Mouse (Mus musculus): ENCODE measurements around the gene Pcnp.

Pcnp gene

DNA sequence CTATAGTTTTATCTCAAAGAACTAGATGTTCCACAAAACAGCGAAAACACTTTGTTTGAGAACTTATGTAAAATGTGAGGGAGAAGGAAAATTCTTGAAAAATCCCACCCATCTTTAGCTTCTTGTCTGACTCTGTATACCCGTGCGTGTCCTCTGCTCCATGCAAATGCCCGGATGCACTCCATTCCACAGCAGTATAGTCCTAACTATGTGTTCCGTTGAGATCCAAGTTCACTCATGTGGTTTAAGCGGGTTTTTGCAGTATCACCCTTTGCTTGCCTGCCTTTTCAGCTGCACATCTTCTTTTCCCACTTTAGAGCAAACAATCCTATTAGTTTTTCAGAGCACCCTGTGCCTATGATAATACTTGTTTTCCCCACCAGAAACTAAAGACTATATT lies 7.0 kb upstream of the Pcnp start:
- no peak for DNase-seq (ENCODE audit: low spot score in 2 of 2)

DNA sequence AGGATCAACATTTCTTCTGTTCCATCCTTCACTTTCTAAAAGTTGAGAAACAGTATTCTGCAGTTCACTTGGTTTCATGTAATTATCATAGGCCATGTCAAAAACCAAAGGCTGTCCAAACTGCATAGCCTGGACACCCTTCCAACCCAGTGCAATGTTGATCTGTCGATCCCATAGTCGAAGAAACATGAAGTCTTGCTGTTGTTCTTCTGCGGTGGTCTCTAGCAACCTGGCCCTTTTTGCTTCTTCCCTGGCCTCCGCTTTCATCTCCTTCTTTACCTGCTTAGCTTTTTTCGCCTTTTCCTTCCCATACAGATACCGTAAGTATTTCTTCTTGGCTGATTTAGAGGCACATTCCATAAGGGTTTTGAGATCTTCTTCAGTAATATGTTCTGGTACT lies 5.0 kb upstream of the Pcnp start:
- DNase-seq (ENCODE audit: low spot score in 2 of 2), result no peak

DNA sequence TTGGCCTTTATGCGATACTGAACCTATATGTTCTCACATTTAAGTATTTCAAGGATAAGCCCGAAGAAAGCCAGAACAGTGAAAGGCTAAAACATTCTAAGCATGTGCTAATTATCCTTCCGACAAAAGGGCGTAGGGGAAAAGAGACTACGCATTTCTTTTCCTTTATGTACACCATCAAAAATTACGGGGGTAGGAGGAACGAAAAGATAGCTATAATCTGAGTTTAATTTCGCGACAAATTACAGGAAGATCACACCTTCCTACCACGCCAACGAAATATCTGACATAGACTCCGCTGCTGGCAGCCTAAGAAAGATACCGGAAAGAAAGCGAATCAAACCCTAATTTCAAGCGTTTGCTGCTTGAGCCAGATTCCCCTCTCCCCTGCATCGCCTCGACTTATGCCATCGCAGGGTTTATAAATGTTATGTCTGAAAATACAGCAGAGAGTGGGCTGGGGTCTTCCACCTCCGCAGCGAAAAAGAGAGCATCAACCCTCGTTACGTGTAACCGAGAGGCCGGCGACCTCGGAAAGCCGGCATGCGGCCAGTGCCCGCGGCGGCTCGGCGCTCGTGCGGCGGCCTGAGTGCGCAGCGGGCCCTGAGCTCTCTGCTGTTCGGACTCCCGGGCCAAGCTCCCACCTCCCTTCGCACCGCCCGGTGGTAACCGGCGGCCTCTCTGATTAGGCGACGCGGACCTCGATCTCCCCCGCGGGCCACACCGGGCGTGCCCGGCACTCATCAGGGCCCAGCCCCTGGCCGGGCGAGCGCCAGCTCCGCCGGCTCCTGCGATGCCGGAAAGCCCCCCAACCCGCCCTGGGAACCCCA lies 602 bp downstream of the Pcnp start:
- DNase-seq (ENCODE audit: low spot score in 2 of 2), result peak in 1 of 2 experiments; percentile 62

DNA sequence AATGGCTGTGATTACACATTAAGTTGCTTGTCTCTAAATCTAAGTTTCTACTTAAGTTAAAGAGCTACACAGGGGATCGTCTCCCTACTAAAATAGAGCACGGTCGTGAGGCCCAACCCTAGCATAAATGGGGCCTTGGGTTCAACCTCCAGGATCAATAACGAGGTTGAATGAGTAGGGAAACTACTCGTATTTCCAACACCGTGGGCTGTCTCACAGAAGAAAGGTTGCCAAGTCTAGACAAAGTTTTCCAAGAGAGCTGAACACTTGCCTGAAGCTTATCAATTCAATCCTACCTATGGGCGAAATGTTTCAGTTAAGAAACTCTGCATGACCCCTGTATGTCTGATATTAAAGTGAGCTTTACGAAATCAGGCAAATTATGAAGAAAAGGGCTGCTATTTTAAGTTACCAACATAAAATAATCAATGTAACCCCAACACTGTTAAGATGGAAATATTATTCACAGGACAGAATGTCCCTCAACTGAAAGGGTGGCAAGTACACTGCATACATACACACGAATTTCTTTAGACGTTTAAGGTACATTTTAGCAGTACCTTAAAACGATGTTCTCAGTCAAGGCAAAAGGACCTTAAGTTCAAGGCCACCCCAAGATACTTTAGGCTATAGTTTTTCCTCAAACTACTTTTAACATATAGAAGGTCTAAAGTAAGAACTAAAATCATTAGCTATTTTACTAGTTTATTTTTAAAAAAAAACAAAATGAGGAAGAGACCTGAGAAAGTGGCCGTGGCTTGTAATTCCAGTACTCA lies 1.5 kb downstream of the Pcnp start:
- no peak for DNase-seq (ENCODE audit: low spot score in 2 of 2)

DNA sequence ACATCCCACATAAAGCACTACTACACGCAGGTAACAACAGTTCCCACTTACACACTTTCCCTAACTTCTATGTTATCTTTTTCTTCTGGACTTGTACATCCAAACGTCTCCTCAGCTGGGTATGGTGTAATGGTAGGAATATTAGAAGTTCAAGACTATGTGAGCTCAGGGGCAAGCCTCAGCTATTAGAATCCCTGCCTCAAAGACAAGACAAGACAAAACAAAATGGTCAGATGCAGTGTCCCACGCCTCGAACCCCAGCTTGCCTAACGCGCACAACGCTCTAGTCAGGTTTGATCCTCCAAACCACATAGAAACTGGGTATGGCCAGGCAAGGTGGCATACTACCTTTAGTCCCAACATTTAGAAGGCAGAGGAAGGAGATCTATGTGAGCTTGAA lies 9.9 kb downstream of the Pcnp start:
- no peak for DNase-seq (ENCODE audit: low spot score in 2 of 2)

DNA sequence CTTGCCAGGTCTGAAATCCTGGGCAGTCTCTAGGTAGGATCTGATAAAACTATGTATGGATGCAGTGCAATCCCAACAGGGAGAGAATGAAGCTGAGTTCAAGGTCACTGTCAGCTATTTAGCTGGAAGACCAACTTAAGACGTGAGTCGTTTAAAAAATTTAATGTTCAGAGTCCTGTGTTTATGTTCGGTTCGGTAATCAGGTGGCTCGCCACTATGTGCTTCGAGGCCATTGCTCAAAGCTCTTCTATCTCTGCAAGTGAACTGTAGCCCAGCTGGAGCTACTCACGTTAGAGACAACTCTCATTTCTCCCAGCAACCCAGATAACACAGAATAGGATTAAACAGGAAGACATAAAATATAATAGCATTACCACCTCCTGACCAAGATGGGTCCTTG lies 15.5 kb downstream of the Pcnp start:
- no peak for DNase-seq (ENCODE audit: low spot score in 2 of 2)

DNA sequence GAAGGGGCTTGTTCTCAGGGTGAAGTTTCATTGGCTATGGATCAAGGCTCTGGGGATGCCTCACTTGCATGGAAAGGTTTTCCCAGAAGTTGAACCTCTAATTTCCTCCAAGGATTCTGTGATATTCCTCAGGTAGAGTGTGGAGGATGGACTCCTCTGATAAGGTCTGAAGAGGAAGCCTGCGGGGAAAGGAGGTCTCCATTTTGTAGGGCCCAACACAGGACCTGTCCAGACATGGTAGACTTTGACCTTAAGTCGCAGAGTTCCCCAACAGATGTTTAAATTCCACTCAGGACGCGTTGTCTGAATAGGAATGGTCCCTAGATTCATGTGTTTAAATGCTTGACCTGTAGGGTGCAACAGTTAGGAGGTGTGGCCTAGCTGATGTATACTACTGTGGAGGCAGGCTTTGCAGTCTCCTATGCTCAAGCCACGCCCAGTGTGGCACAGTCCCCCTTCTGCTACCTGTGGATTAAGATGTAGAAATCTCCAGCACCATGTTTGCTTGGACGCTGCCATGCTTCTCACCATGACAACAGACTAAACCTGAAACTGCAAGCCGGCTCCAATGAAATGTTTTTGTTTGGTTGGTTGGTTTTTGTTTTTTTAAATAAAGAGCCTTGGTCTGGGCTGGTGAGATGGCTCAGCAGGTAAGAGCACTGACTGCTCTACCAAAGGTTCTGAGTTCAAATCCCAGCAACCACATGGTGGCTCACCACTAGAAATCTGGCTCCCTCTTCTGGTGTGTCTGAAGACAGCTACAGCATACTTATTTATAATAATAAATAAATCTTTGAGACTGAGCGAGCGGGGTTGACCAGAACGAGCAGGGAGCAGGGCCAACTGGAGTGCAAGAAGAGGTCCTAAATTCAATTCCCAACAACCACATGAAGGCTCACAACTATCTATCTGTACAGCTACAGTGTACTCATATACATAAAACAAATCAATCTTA lies 16.5 kb downstream of the Pcnp start:
- DNase-seq (ENCODE audit: low spot score in 2 of 2), result no peak

DNA sequence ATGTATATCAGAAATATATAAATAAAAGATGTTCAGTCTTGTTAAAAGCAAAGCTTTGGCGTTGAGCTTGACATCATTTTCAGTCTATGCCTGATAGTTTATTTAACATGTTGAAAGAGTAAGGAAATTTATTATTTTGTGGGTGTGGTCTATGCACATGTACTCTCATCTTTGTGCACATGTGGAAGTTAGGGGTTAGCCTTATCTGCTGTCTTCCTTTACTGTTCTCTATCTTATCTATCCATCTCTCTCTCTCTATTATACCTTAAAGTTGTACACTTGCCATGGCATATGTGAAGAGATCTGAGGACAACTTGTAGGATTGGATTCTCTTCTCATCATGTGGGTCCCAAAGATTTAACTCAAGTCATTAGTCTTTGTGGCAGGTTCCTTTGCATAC lies 20.7 kb downstream of the Pcnp start:
- DNase-seq (ENCODE audit: low spot score in 2 of 2), result no peak

DNA sequence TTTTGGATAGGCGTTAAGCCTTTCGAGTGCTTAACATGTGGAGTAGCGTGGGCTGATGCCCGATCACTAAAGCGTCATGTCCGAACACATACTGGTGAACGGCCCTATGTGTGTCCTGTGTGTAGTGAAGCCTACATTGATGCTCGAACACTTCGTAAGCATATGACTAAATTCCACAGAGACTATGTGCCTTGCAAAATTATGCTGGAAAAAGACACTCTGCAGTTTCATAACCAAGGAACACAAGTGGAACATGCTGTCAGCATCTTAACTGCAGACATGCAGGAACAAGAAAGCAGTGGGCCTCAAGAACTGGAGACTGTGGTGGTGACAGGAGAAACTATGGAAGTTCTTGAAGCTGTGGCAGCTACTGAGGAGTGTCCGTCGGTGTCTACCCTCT lies 22.7 kb downstream of the Pcnp start:
- no peak for DNase-seq (ENCODE audit: low spot score in 2 of 2)

DNA sequence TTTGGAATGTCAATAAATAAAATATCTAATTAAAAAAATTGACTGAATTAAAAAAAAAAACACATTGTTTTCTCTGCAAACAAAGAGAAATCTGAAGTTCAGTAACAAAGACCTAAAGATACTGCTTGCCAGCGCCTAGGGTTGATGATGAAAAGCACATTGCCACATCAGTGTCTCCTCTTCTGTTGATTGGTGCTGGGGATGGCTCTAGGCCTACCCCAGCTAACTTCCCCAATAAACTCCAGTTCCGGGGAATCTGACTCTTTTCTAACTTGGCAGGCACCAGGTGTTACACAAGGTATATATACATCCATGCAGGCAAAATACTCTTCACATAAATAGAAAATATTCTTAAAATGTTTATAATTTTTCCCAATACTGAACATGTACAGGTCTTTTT lies 35.3 kb downstream of the Pcnp start:
- DNase-seq (ENCODE audit: low spot score in 2 of 2), result no peak

DNA sequence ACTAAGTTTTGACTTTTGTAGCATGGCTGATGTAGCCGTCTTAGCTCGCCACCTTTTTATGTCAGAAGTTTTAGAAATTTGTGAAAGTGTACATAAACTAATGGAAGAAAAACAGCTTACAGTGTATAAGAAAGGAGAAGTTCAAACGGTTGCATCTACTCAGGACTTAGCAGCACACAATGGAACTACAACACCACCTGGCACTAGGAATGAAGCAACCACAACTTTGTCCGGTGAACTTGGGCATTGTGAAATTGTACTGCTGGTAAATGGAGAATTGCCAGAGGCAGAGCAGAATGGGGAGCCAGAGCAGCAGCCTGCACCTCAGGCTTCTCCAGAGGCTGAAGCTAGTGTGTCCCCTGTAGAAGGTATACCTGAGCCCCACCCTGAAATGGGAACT lies 39.2 kb downstream of the Pcnp start:
- DNase-seq (ENCODE audit: low spot score in 2 of 2), result no peak

DNA sequence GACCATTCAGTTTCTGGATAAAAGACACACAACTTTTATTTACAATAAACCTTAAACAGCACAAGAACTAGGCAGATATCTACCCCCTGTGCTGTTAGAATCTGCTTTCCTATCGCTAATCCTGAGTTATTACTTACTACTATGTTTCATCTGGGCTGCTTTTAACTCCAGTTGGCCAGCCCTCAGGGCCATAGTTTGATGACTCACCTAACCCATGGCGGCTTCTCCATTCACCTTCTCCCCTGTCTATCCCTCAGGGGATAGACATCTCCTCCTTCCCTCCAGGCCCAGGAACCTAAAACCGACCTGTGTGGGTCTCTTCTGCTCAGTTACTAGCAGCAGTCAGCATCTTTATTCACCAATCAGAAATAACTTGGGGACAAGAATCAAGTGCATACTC lies 43.5 kb downstream of the Pcnp start:
- no peak for DNase-seq (ENCODE audit: low spot score in 2 of 2)

DNA sequence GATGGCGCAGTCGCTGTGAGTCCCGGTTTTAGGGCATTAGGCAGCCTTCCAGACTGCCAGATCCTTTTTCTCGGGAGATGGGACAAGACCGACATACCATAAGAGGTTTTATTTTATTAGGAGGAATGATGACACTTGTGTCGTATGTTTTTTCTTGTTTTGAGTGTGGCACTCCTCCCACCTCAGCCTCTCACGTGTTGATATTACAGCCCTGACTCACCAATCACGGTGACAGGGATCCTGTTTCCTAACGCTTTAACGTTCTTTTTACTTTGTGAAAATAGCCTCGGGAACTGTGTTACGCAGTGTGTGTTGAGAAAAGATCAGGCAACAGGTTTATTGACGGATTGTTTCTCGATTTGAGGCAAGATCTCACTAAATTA lies 54.6 kb downstream of the Pcnp start:
- DNase-seq (ENCODE audit: low spot score in 2 of 2), result no peak

DNA sequence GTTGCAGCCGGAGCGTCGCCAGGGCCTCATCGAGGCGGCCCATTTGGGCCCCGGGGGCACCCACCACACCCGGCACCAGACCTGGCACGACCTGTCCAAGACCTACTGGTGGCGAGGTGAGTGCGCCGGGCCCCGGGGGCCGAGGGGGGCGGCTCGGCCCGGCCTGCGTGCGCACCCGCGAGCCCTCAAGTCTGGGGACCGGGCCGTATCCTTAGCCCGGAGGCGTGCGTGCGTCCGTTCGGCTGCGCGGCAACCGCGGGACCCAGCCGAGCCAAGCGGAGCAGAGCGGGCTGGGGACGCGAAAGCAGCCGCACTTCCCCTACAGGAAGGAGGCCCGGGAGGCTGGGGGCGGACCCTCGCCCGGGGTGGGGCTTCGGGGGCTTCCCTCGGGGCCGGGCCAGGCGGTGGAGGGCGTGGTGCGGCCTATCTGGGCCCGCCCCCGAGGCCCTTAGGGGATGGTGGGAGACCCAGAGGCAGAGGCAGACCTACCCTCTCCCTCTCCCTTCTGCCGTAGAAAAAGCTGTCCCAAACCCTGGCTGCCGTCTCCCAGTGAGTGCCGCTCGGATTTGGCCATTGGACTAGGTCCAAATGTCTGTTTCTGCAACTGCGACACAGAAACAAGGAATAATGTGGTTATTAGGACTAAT lies 55.2 kb downstream of the Pcnp start:
- DNase-seq (ENCODE audit: low spot score in 2 of 2), result peak; percentile 92 to 94

DNA sequence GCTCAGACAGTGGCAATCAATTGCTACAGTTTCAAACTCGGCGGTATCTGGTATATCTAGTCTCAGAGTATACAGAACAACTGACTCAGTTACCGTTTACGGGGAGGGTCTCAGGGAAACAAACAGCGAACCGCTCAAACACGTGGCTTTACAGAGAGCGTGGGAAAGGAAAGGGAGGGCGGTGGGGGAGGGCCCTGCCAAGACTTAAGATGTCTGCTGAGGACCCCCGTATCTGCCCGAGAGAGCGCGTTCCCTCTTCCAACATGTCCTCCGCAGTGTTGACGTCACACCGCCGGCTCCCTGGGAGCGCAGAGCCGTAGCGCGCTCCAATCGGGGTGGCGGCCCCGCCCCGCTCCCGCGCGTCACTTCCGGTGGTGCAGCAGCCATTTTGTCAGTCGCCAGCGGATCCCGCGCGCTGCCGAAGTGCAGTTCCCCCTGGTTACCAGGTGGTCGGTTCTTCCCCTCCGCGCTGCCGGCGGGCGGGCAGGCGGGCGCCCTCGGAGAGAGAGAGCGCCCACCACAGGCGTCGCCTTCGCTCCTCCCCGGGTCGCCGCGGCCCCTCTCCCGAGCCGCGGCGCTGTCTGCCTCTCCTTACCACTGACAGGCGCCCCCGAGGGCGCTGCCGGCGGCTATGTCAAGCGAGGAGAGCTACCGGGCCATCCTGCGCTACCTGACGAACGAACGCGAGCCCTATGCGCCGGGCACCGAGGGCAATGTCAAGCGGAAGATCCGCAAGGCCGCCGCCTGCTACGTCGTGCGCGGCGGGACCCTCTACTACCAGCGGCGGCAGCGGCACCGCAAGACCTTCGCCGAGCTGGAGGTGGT lies 55.9 kb downstream of the Pcnp start, which contains the start of gene Zbtb11:
Zbtb11 (plus strand) TSS at position 453 of the 825 bp plus-strand sequence.
- peak; percentile 99 for DNase-seq (ENCODE audit: low spot score in 2 of 2)

DNA sequence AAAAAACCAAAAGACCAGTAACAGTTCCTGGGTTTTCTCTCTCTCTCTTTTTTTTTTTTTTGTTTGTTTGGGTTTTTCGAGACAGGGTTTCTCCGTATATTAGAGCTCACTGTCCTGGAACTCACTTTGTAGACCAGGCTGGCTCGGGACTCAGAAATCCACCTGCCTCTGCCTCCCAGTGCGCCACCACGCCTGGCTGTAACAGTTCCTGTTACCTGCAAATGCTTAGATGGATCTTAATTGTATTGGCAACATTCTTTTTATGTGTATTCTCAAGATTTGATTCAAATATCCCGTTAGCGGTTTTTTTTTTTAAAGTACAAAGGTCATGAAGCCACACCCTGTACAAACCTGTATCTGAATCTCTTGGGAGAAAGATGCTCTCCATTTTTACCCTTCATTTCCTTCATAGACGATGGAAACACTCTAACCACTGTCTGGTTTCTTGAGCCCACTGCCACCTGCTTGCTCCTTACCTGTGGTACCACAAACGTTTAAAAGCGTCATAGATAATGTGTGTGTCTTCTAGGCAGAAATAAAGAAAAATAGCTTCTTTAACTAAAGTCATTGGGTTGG lies 56.8 kb downstream of the Pcnp start:
- no peak for DNase-seq (ENCODE audit: low spot score in 2 of 2)

DNA sequence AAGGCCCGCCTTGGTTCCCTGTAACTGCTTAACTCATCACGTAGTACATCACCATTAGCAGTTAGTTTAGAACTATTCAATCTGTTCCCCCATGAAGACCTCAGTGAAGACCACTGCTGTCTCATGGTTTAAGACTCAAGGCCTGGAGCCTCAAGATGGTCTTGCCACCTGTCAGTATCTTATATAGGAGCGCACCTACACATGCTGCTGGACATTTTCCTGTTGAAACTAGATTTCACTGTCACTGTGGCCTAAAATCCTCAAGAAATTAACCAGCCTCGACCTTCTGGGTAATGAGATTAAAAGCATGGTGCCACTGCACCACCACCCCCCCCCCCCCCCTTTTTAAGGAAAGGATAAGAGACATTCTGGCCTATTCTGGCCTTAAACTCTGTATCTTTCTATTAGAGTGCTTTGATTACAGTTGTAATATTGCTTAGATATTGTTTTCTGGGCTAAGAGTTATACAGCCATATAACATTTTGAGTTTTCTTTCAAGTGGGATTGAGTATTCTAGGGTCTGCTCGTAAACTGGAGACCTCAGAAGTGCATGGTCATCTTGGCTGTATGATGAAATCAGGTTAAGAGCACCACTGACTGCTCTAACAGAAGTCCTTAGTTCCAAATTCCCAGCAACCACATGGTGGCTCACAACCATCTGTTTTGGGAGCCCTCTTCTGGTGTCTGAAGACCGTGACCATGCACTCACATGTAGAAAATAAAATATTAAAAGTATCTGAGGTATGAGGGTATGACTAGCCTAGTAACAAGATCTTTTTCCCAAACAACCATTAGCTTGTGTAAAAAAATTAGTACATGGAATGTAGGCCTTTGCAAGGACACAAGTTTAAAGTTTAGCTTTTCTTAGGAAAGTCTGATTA lies 57.6 kb downstream of the Pcnp start:
- DNase-seq (ENCODE audit: low spot score in 2 of 2), result no peak

DNA sequence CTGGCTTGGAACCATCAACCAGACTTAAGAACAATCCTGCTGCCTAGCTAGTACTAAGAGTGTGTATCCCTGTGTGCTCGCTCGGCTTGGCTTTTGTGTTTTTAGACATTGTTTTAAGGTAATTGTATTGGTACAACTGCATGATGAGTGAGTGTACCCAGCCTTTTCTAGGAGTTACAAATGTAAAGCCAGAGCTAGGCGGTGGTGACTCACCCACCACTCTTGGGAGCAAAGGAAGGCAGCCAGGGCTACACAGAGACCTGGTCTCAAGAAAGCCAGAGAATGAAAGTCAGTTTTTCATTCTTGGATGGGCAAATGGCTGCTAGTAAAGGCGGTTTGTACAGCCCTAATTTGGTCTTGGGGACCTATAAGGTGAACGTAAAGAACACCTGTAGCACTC lies 59.1 kb downstream of the Pcnp start:
- no peak for DNase-seq (ENCODE audit: low spot score in 2 of 2)

DNA sequence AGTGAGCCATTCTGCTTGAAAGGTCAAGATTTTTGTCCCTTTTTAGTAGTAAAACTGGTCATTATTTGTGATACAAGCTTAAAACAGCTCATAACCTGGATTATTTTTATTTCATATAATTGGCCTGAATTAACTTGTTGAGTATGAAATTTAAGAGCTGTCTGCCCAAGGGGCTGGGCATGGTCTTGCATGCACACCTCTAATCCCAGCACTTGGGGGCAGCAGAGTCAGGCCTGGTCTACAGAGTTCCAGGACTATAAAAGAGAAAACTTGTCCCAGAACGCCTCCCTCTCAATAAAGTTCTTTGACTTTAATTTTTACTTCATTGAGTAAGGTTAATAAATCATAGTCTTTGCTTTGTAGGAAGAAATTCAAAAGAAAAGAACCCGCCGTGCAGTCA lies 60.4 kb downstream of the Pcnp start:
- no peak for DNase-seq (ENCODE audit: low spot score in 2 of 2)

Measured in urinary bladder, postnatal 4 days (tissue).